8 mouse cellular contexts compared by ENCODE assay signal in the genomic region with DNA sequence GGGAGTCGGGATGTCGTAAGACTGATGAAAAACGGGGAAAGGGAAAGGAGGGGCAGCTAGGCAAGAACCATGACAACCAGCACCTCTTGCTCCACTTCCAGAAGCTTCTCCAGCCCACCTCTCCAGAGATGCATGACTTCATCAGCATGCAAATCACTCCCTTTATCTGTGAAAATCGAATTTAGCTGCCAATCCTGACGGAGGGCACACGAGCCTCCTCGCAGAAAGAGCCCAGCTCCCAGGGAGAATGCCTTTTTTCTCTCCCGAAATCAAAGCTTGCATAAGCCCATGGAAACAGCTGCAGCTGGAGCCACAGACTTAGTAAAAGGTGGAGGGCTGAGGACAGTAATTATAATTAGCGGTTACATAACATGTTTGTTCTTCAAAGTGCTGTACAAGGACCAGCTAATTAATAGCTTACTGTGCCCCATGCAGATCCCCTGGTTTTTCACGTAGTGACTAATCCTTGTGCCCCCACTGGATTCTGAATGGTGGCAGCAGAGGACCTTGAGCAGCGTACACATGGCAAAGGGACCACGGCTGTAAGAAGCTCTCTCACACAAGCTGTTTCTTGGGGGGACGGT. TPM values are rescaled to one million over a fixed set of nuclear protein-coding genes. Genes with fewer than 3 reads are reported as not detected.
DNase-seq lines count a peak whose midpoint lies in the region; ATAC-seq and TF ChIP-seq lines count a peak whose summit lies in the region.

No protein-coding gene starts in this region.

- no peak for ATAC-seq in Patski
- ATAC-seq in intestine, embryonic 16.5 days, result peak; percentile 10; the same call in 1 of the 2 replicates
- ATAC-seq in stomach, postnatal 0 days (ENCODE audit: low FRiP score, low TSS enrichment), result peak; percentile 48; the same call in 1 of the 2 replicates

- peaks cover 16% of the 10 kb centered on the region for H3K4me1 ChIP-seq in intestine, embryonic 16.5 days (ENCODE audit: control insufficient read depth, insufficient read depth, low read length)
- peaks cover 24% of the 10 kb centered on the region for H3K4me1 ChIP-seq in limb, embryonic 10.5 days
- no peaks in the 10 kb centered on the region for H3K4me1 ChIP-seq in stomach, postnatal 0 days (replicated peaks; ENCODE audit: control insufficient read depth, insufficient read depth)

- no peaks in the 10 kb centered on the region for H3K9me3 ChIP-seq in intestine, embryonic 16.5 days (ENCODE audit: control insufficient read depth, low read length)
- H3K9me3 ChIP-seq in limb, embryonic 10.5 days (replicated peaks), result no peaks in the 10 kb centered on the region
- no peaks in the 10 kb centered on the region for H3K9me3 ChIP-seq in stomach, postnatal 0 days (ENCODE audit: control insufficient read depth, low read length)

- POLR2A ChIA-PET in Patski (lab: Charles Lee), result no interaction called here

- H3K36me3 ChIP-seq in intestine, embryonic 16.5 days (ENCODE audit: control insufficient read depth, insufficient read depth, low read length), result no peaks in the 10 kb centered on the region
- no peaks in the 10 kb centered on the region for H3K36me3 ChIP-seq in limb, embryonic 10.5 days
- H3K36me3 ChIP-seq in stomach, postnatal 0 days (ENCODE audit: control insufficient read depth, insufficient read depth, low read length), result no peaks in the 10 kb centered on the region

- peak; percentile 41 for TF ChIP-seq CTCF in Patski (IDR thresholded peaks at IDR 0.05)
- peak; percentile 44 for TF ChIP-seq CTCF in stomach, postnatal 0 days (IDR thresholded peaks at IDR 0.05; ENCODE audit: low read depth)

- no peak overlapping the region; the same call in 1 of the 2 replicates for H3K4me3 ChIP-seq in intestine, embryonic 16.5 days (ENCODE audit: low read length)
- peak overlapping the region; percentile 21; the same call in 1 of the 2 replicates for H3K4me3 ChIP-seq in limb, embryonic 10.5 days
- H3K4me3 ChIP-seq in stomach, postnatal 0 days (ENCODE audit: low read depth, low read length), result no peak overlapping the region

- H3K9ac ChIP-seq in intestine, embryonic 16.5 days (ENCODE audit: low read depth, low read length), result 0 out of 2 replicates have a peak overlapping the region, but pooled peaks have one; percentile 18
- no peak overlapping the region; the same call in 1 of the 2 replicates for H3K9ac ChIP-seq in stomach, postnatal 0 days (ENCODE audit: low read length)

- H3K27me3 ChIP-seq in Patski, result no peaks in the 10 kb centered on the region
- no peaks in the 10 kb centered on the region for H3K27me3 ChIP-seq in intestine, embryonic 16.5 days (replicated peaks; ENCODE audit: control insufficient read depth, insufficient read depth, low read length)
- no peaks in the 10 kb centered on the region for H3K27me3 ChIP-seq in limb, embryonic 10.5 days (ENCODE audit: low read depth, poor library complexity, severe bottlenecking)
- no peaks in the 10 kb centered on the region for H3K27me3 ChIP-seq in stomach, postnatal 0 days (ENCODE audit: control insufficient read depth, insufficient read depth, low read length)

- WGBS in intestine, embryonic 16.5 days, result 30% methylated on average over 13 of the region's 13 CpGs
- WGBS in limb, embryonic 10.5 days, result 43% methylated on average over 13 of the region's 13 CpGs
- 33% methylated on average over 13 of the region's 13 CpGs for WGBS in stomach, postnatal 0 days

- peak overlapping the region; percentile 80 for H3K27ac ChIP-seq in intestine, embryonic 16.5 days (ENCODE audit: low read length)
- H3K27ac ChIP-seq in limb, embryonic 10.5 days, result peak overlapping the region; percentile 3; the same call in 1 of the 2 replicates
- no peak overlapping the region for H3K27ac ChIP-seq in stomach, postnatal 0 days (replicated peaks)

- CTCF ChIA-PET in Patski (lab: Charles Lee), result interaction anchor here (1.2 to 2.3 kb wide), 6 partner anchors 9 to 181 kb away, joined by 3 to 12 read pairs (median 4); no protein-coding TSS in a partner anchor

- in situ Hi-C loops in Patski (cut with MboI; ENCODE audit: low pct_unique_long_range_greater_than_20kb), result no loop called here

- H3K4me2 ChIP-seq in intestine, embryonic 16.5 days (ENCODE audit: low read depth, low read length), result peak overlapping the region; percentile 53
- no peak overlapping the region for H3K4me2 ChIP-seq in stomach, postnatal 0 days (replicated peaks; ENCODE audit: low read depth)

- DNase-seq in adrenal gland, adult 2 months, result peak; percentile 52
- DNase-seq in adrenal gland, postnatal 4 days (ENCODE audit: low spot score in 2 of 2), result no peak
- no peak for DNase-seq in Patski (ENCODE audit: low read depth, low spot score)
- no peak for DNase-seq in limb, embryonic 10.5 days (ENCODE audit: low spot score)
- DNase-seq in stomach, postnatal 0 days (ENCODE audit: low spot score), result no peak
- DNase-seq in heart, adult 8-10 months (ENCODE audit: low spot score), result no peak
- no peak for DNase-seq in thymus, postnatal 25 days

- TF ChIP-seq EP300 in stomach, postnatal 0 days (optimal IDR thresholded peaks at IDR 0.05), result no peak

RNA-seq across cellular contexts. Expression of gene Susd1, which starts 49.9 kb away (rescaled TPM):
- 1 to 10 TPM; 2.8 to 3.4 TPM for total RNA-seq in adrenal gland, adult 2 months (2021)
- polyA plus RNA-seq in adrenal gland, adult 2 months (2012; rRNA removed), result 0.96 and 1.7 TPM in 2 replicates
- 10 to 100 TPM in 1 of 2 experiments, 1 to 10 TPM in 1; 9.7 to 10.8 TPM for total RNA-seq in adrenal gland, postnatal 4 days (2021)
- 2.1 TPM for polyA plus RNA-seq in Patski (2021)
- 12.7 and 13.0 TPM in 2 replicates for polyA plus RNA-seq in intestine, embryonic 16.5 days (2015; fragmentation: Nextera tagmentation; extraction: Ambion mirVana)
- polyA plus RNA-seq in limb, embryonic 10.5 days (2016; fragmentation: Nextera tagmentation; extraction: Ambion mirVana), result 1.2 and 2.0 TPM in 2 replicates
- polyA plus RNA-seq in stomach, postnatal 0 days (2015; fragmentation: Nextera tagmentation; extraction: Ambion mirVana), result 3.2 and 3.4 TPM in 2 replicates
- total RNA-seq in heart, adult 8-10 months (2022), result 1 to 10 TPM in 1 of 4 experiments, under 1 TPM in 3; 0.31 to 2.2 (median 0.83) TPM
